ENCODE assay signal across 15 mouse cellular contexts in genomic region chr4:134465789-134466188, GRCm38 (mm10). TPM values are rescaled to one million over a fixed set of nuclear protein-coding genes. Genes with fewer than 3 reads are reported as not detected.
DNase-seq lines count a peak whose midpoint lies in the region; ATAC-seq and TF ChIP-seq lines count a peak whose summit lies in the region.
"Had no signal": no experiment of that assay in that cellular context is flagged by ENCODE, and none has a peak within 500 bp of the region (broad histone marks: within the 10 kb centered on the region; RNA-seq: fewer than 3 reads in every experiment).

No protein-coding gene starts in this region.

- peaks cover 46% of the 10 kb centered on the region for H3K4me1 ChIP-seq in forebrain, embryonic 10.5 days
- peaks cover 6% of the 10 kb centered on the region; the same call in 1 of the 2 replicates for H3K4me1 ChIP-seq in forebrain, embryonic 11.5 days (replicated peaks; ENCODE audit: control insufficient read depth, insufficient read depth, low read length)
- 0 out of 2 replicates have a peak, but pooled peaks cover 3% of the 10 kb centered on the region for H3K4me1 ChIP-seq in embryonic facial prominence, embryonic 14.5 days (ENCODE audit: control insufficient read depth, insufficient read depth, low read length)
- peaks cover 25% of the 10 kb centered on the region for H3K4me1 ChIP-seq in hindbrain, embryonic 14.5 days (replicated peaks; ENCODE audit: control insufficient read depth, insufficient read depth, low read length)
- peaks cover 9% of the 10 kb centered on the region; the same call in 1 of the 2 replicates for H3K4me1 ChIP-seq in midbrain, postnatal 0 days (ENCODE audit: insufficient read depth, low read length)

- no peak for TF ChIP-seq CTCF in midbrain, postnatal 0 days (IDR thresholded peaks at IDR 0.05)

- H3K36me3 ChIP-seq in forebrain, embryonic 10.5 days (replicated peaks) = peaks cover 6% of the 10 kb centered on the region
- no peaks in the 10 kb centered on the region; the same call in 1 of the 2 replicates for H3K36me3 ChIP-seq in forebrain, embryonic 11.5 days (ENCODE audit: control insufficient read depth, insufficient read depth, low read length)
- peaks cover 3% of the 10 kb centered on the region for H3K36me3 ChIP-seq in embryonic facial prominence, embryonic 14.5 days (ENCODE audit: control insufficient read depth, insufficient read depth, low read length)
- peaks cover 2% of the 10 kb centered on the region for H3K36me3 ChIP-seq in hindbrain, embryonic 14.5 days (replicated peaks; ENCODE audit: control insufficient read depth, insufficient read depth)
- no peaks in the 10 kb centered on the region for H3K36me3 ChIP-seq in midbrain, postnatal 0 days (ENCODE audit: insufficient read depth, low read length)

- no peak overlapping the region for H3K4me3 ChIP-seq in forebrain, embryonic 10.5 days
- no peak overlapping the region for H3K4me3 ChIP-seq in forebrain, embryonic 11.5 days (ENCODE audit: low read depth, low read length)
- H3K4me3 ChIP-seq in embryonic facial prominence, embryonic 14.5 days (ENCODE audit: low read depth, low read length) = no peak overlapping the region
- H3K4me3 ChIP-seq in hindbrain, embryonic 14.5 days (replicated peaks; ENCODE audit: low read length) = peak overlapping the region; percentile 12
- H3K4me3 ChIP-seq in midbrain, postnatal 0 days (ENCODE audit: low read depth, low read length) = 0 out of 2 replicates have a peak overlapping the region, but pooled peaks have one; percentile 12
- H3K4me3 ChIP-seq: heart, embryonic 12.5 days; limb, embryonic 15.5 days; megakaryocyte, embryonic 14.5 days had no signal

- no peak overlapping the region for H3K9ac ChIP-seq in forebrain, embryonic 11.5 days (ENCODE audit: low read length)
- H3K9ac ChIP-seq in embryonic facial prominence, embryonic 14.5 days (ENCODE audit: low read depth, low read length) = no peak overlapping the region
- H3K9ac ChIP-seq in hindbrain, embryonic 14.5 days = peak overlapping the region; percentile 84
- H3K9ac ChIP-seq in midbrain, postnatal 0 days (replicated peaks; ENCODE audit: low read length, poor library complexity, severe bottlenecking) = peak overlapping the region; percentile 37; the same call in 1 of the 2 replicates
- H3K9ac ChIP-seq: heart, embryonic 12.5 days; limb, embryonic 15.5 days; lung, embryonic 14.5 days had no signal

- WGBS in forebrain, embryonic 10.5 days = 48% methylated on average over 12 of the region's 12 CpGs
- WGBS in forebrain, embryonic 11.5 days = 36% methylated on average over 12 of the region's 12 CpGs
- WGBS in embryonic facial prominence, embryonic 14.5 days = 42% methylated on average over 12 of the region's 12 CpGs
- 30% methylated on average over 12 of the region's 12 CpGs for WGBS in hindbrain, embryonic 14.5 days
- 14% methylated on average over 12 of the region's 12 CpGs for WGBS in midbrain, postnatal 0 days

- H3K9me3 ChIP-seq in forebrain, embryonic 10.5 days = no peaks in the 10 kb centered on the region
- H3K9me3 ChIP-seq in forebrain, embryonic 11.5 days (ENCODE audit: control insufficient read depth, low read length) = no peaks in the 10 kb centered on the region; the same call in 1 of the 2 replicates
- no peaks in the 10 kb centered on the region for H3K9me3 ChIP-seq in embryonic facial prominence, embryonic 14.5 days (ENCODE audit: control insufficient read depth, low read length)
- H3K9me3 ChIP-seq in hindbrain, embryonic 14.5 days (ENCODE audit: control insufficient read depth, low read length) = no peaks in the 10 kb centered on the region
- no peaks in the 10 kb centered on the region for H3K9me3 ChIP-seq in midbrain, postnatal 0 days (ENCODE audit: low read length)
- H3K9me3 ChIP-seq: heart, embryonic 12.5 days; limb, embryonic 15.5 days had no signal

- ATAC-seq in forebrain, embryonic 11.5 days (replicated peaks; ENCODE audit: low FRiP score) = no peak
- ATAC-seq in embryonic facial prominence, embryonic 14.5 days (ENCODE audit: low read depth) = no peak
- no peak for ATAC-seq in hindbrain, embryonic 14.5 days (ENCODE audit: low FRiP score)
- no peak for ATAC-seq in midbrain, postnatal 0 days (ENCODE audit: low FRiP score)
- no peak for ATAC-seq in activated CD4-positive, CD25-positive, alpha-beta regulatory T cell, adult 4 months

- DNase-seq in forebrain, embryonic 10.5 days (ENCODE audit: extremely low spot score, low spot score) = no peak
- DNase-seq in forebrain, embryonic 11.5 days (ENCODE audit: low spot score) = no peak
- peak; percentile 61 for DNase-seq in embryonic facial prominence, embryonic 14.5 days (ENCODE audit: low spot score)
- no peak for DNase-seq in hindbrain, embryonic 14.5 days (ENCODE audit: low spot score)
- peak; percentile 59 for DNase-seq in midbrain, postnatal 0 days (ENCODE audit: low spot score)
- DNase-seq in heart, adult 18-20 months = no peak
- no peak for DNase-seq in adrenal gland, postnatal 36 days
- DNase-seq: cerebellum, adult 11-12 months; gastrocnemius, postnatal 14 days; kidney, postnatal 10 days; lung, embryonic 14.5 days had no signal

- H3K4me2 ChIP-seq in forebrain, embryonic 11.5 days (ENCODE audit: low read depth, low read length, severe bottlenecking) = no peak overlapping the region
- no peak overlapping the region for H3K4me2 ChIP-seq in embryonic facial prominence, embryonic 14.5 days (ENCODE audit: low read depth, low read length)
- peak overlapping the region; percentile 67 for H3K4me2 ChIP-seq in hindbrain, embryonic 14.5 days (replicated peaks)
- peak overlapping the region; percentile 5 for H3K4me2 ChIP-seq in midbrain, postnatal 0 days (ENCODE audit: low read depth, low read length, poor library complexity, severe bottlenecking)
- H3K4me2 ChIP-seq: heart, embryonic 12.5 days; limb, embryonic 15.5 days; lung, embryonic 14.5 days had no signal

- peak overlapping the region; percentile 58 for H3K27ac ChIP-seq in forebrain, embryonic 10.5 days
- H3K27ac ChIP-seq in forebrain, embryonic 11.5 days (ENCODE audit: low read depth, low read length) = no peak overlapping the region
- no peak overlapping the region for H3K27ac ChIP-seq in embryonic facial prominence, embryonic 14.5 days (replicated peaks; ENCODE audit: low read depth, low read length)
- H3K27ac ChIP-seq in hindbrain, embryonic 14.5 days = peak overlapping the region; percentile 96
- peak overlapping the region; percentile 99 for H3K27ac ChIP-seq in midbrain, postnatal 0 days (ENCODE audit: low read depth, low read length)
- H3K27ac ChIP-seq: limb, embryonic 15.5 days had no signal

- H3K27me3 ChIP-seq in forebrain, embryonic 10.5 days (ENCODE audit: poor library complexity, severe bottlenecking) = peaks cover 18% of the 10 kb centered on the region
- H3K27me3 ChIP-seq in forebrain, embryonic 11.5 days (ENCODE audit: control insufficient read depth, insufficient read depth, low read length) = no peaks in the 10 kb centered on the region
- no peaks in the 10 kb centered on the region for H3K27me3 ChIP-seq in embryonic facial prominence, embryonic 14.5 days (replicated peaks; ENCODE audit: control insufficient read depth, insufficient read depth, low read length)
- no peaks in the 10 kb centered on the region for H3K27me3 ChIP-seq in hindbrain, embryonic 14.5 days (ENCODE audit: control insufficient read depth, insufficient read depth, low read length)
- H3K27me3 ChIP-seq in midbrain, postnatal 0 days (ENCODE audit: insufficient read depth, low read length) = no peaks in the 10 kb centered on the region
- H3K27me3 ChIP-seq: heart, embryonic 12.5 days had no signal

RNA-seq across cellular contexts. Expression of gene Stmn1, which starts 2.3 kb away (rescaled TPM):
- polyA plus RNA-seq in forebrain, embryonic 10.5 days (2016; fragmentation: Nextera tagmentation; extraction: Ambion mirVana) = 2,040 and 2,174 TPM in 2 replicates
- polyA plus RNA-seq in forebrain, embryonic 11.5 days (2014; fragmentation: Nextera tagmentation; extraction: Ambion mirVana) = 3,131 and 3,150 TPM in 2 replicates
- polyA plus RNA-seq in embryonic facial prominence, embryonic 14.5 days (2014; fragmentation: Nextera tagmentation; extraction: Ambion mirVana) = 1,154 and 1,326 TPM in 2 replicates
- 5,273 and 5,278 TPM in 2 replicates for polyA plus RNA-seq in hindbrain, embryonic 14.5 days (2014; fragmentation: Nextera tagmentation; extraction: Ambion mirVana)
- 1,269 and 1,609 TPM in 2 replicates for total RNA-seq in midbrain, postnatal 0 days (2014; rRNA removed)
- 6,261 and 6,359 TPM in 2 replicates for polyA plus RNA-seq in midbrain, postnatal 0 days (2015; fragmentation: Nextera tagmentation; extraction: Ambion mirVana)
- total RNA-seq in heart, adult 18-20 months (2021) = 10 to 100 TPM; 21.3 to 24.5 TPM
- polyA plus RNA-seq in activated CD4-positive, CD25-positive, alpha-beta regulatory T cell, adult 4 months (2017; shearing (Covaris generic)) = 100 to 1,000 TPM; 262 to 341 TPM
- total RNA-seq in adrenal gland, postnatal 36 days (2021) = 10 to 100 TPM; 46.2 to 53.5 TPM

RNA-seq across cellular contexts. Expression of gene Paqr7, which starts 30.7 kb away (rescaled TPM):
- 2.7 and 3.1 TPM in 2 replicates for polyA plus RNA-seq in forebrain, embryonic 10.5 days (2016; fragmentation: Nextera tagmentation; extraction: Ambion mirVana)
- 1.3 and 1.5 TPM in 2 replicates for polyA plus RNA-seq in forebrain, embryonic 11.5 days (2014; fragmentation: Nextera tagmentation; extraction: Ambion mirVana)
- 2.0 and 2.3 TPM in 2 replicates for polyA plus RNA-seq in embryonic facial prominence, embryonic 14.5 days (2014; fragmentation: Nextera tagmentation; extraction: Ambion mirVana)
- 11.5 and 12.4 TPM in 2 replicates for polyA plus RNA-seq in hindbrain, embryonic 14.5 days (2014; fragmentation: Nextera tagmentation; extraction: Ambion mirVana)
- 69.2 and 97.8 TPM in 2 replicates for total RNA-seq in midbrain, postnatal 0 days (2014; rRNA removed)
- 38.9 and 41.3 TPM in 2 replicates for polyA plus RNA-seq in midbrain, postnatal 0 days (2015; fragmentation: Nextera tagmentation; extraction: Ambion mirVana)
- 10 to 100 TPM; 15.5 to 15.7 TPM for total RNA-seq in heart, adult 18-20 months (2021)
- 10 to 100 TPM; 23.9 to 27.1 TPM for polyA plus RNA-seq in activated CD4-positive, CD25-positive, alpha-beta regulatory T cell, adult 4 months (2017; shearing (Covaris generic))
- total RNA-seq in adrenal gland, postnatal 36 days (2021) = 10 to 100 TPM; 38.7 to 56.9 TPM

RNA-seq across cellular contexts. Expression of gene Aunip, which starts 45.0 kb away (rescaled TPM):
- 30.3 and 32.8 TPM in 2 replicates for polyA plus RNA-seq in forebrain, embryonic 10.5 days (2016; fragmentation: Nextera tagmentation; extraction: Ambion mirVana)
- 8.7 and 9.3 TPM in 2 replicates for polyA plus RNA-seq in forebrain, embryonic 11.5 days (2014; fragmentation: Nextera tagmentation; extraction: Ambion mirVana)
- polyA plus RNA-seq in embryonic facial prominence, embryonic 14.5 days (2014; fragmentation: Nextera tagmentation; extraction: Ambion mirVana) = 3.9 and 4.4 TPM in 2 replicates
- 0.40 and 0.91 TPM in 2 replicates for polyA plus RNA-seq in hindbrain, embryonic 14.5 days (2014; fragmentation: Nextera tagmentation; extraction: Ambion mirVana)
- total RNA-seq in midbrain, postnatal 0 days (2014; rRNA removed) = 1.5 and 2.0 TPM in 2 replicates
- polyA plus RNA-seq in midbrain, postnatal 0 days (2015; fragmentation: Nextera tagmentation; extraction: Ambion mirVana) = 0.91 and 1.3 TPM in 2 replicates
- under 1 TPM in 1 of 2 experiments, not detected in 1; 0.36 TPM for total RNA-seq in heart, adult 18-20 months (2021)
- 1 to 10 TPM in 1 of 2 experiments, under 1 TPM in 1; 0.70 to 3.2 TPM for polyA plus RNA-seq in activated CD4-positive, CD25-positive, alpha-beta regulatory T cell, adult 4 months (2017; shearing (Covaris generic))
- 1 to 10 TPM; 1.7 to 2.5 TPM for total RNA-seq in adrenal gland, postnatal 36 days (2021)

Comparison
In these comparisons a context has a peak if more than half of its experiments do, and no peak if none do; other contexts are left out.
1. H3K27ac ChIP-seq: peak in forebrain, embryonic 10.5 days (single experiment), hindbrain, embryonic 14.5 days (single experiment) and midbrain, postnatal 0 days (single experiment); none in forebrain, embryonic 11.5 days (single experiment) and embryonic facial prominence, embryonic 14.5 days (single experiment).
2. DNase-seq: peak in embryonic facial prominence, embryonic 14.5 days (single experiment) and midbrain, postnatal 0 days (single experiment); none in forebrain, embryonic 10.5 days (single experiment), forebrain, embryonic 11.5 days (single experiment), hindbrain, embryonic 14.5 days (single experiment), heart, adult 18-20 months (0 of 2) and adrenal gland, postnatal 36 days (0 of 2).
3. H3K4me3 ChIP-seq: peak in hindbrain, embryonic 14.5 days (single experiment) and midbrain, postnatal 0 days (single experiment); none in forebrain, embryonic 10.5 days (single experiment), forebrain, embryonic 11.5 days (single experiment) and embryonic facial prominence, embryonic 14.5 days (single experiment).
4. H3K4me2 ChIP-seq: peak in hindbrain, embryonic 14.5 days (single experiment) and midbrain, postnatal 0 days (single experiment); none in forebrain, embryonic 11.5 days (single experiment) and embryonic facial prominence, embryonic 14.5 days (single experiment).
5. H3K9ac ChIP-seq: peak in hindbrain, embryonic 14.5 days (single experiment) and midbrain, postnatal 0 days (single experiment); none in forebrain, embryonic 11.5 days (single experiment) and embryonic facial prominence, embryonic 14.5 days (single experiment).